Mouse (Mus musculus) cortical plate, adult 2 months (tissue): Measurements from ENCODE around the gene Dst.

Source experiments
- CTCF ChIP-seq: fragments of 200-500 bp; IDR thresholded peaks from 2 replicates; pipeline ENCODE4 v1.5.1; 2011; ENCODE audit warnings: mild to moderate bottlenecking, control low read depth, low read length; ENCODE audit not compliant: insufficient read depth; ENCODE audit errors: extremely low read depth
- POLR2A ChIP-seq: fragments of 200-500 bp; IDR thresholded peaks from 2 replicates; pipeline ENCODE4 v1.6.1; 2011; ENCODE audit warnings: mild to moderate bottlenecking, low read length, control low read depth; ENCODE audit not compliant: insufficient read depth; ENCODE audit errors: extremely low read depth

- TF ChIP-seq POLR2A (no peak), CTCF (no peak)
Measured at GRCm38 (mm10) chr1:34178022-34178727, 270.1 kb downstream of the Dst start.
